Mouse (Mus musculus): Measurements from ENCODE around the gene Nfe2l1. TPM values are rescaled to one million over a fixed set of nuclear protein-coding genes. Genes with fewer than 3 reads are reported as not detected.
"Not testable (repeated sequence)": the region's sequence is repeated elsewhere in the genome, so short reads cannot be mapped to it uniquely, and the experiment has no call there.

Nfe2l1 gene
- polyA plus RNA-seq, 1 experiment from 2014 or later: 59.6 TPM

DNA sequence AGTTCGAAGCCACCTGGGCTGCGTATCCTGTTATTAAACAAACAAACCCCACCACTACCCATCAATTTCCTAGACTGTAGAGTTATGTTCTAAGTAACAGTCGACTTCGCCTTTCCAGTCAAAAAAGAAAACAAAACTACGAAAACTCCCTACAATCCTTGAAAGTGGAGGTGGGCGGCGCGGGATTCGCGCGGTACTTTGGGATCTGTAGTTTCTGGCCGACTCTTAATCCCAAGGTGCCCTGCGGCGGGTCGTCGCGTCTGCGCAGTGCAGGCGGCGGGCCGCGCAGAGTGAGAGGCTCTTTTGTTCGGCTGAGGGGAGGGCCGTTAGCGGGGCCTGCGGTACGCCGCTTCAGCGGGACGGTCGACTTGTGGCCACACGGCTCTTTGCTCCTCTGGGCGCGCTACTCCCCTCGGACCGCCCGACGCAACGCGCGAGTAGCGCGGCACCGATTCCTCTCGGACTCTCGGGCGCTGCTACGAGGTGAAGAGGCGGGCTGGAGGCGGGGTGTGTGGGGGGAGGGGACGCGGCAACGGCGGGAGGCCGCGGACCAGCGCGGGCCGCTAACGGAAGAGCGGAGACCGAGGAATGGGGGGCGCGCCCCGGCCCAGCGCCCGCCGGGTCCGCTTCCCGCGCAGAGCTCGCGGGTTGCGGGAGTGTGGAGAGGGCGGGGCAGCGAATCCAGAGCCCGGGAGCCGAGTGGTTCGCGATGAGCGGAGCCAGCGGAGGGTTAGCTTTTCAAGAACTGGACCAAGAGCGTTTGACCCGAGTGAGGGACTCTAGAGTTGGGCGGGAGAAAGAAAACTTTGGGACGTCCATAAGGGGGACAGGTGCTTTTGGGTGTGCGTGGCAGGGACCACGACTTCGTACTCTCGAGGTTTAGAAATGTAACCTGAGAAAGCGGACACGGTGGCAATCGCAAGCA, 40.6 kb downstream of the Nfe2l1 start, which contains the start of gene Cbx1:
TSS of gene Cbx1 (plus strand) at position 257 of the 925 bp plus-strand sequence.
- Histone ChIP-seq H3K9ac (replicated peaks) (peak within 1 kb of the TSS; percentile 89), H3K4me1 (peaks cover 48% of the 10 kb centered on the region), H3K36me3 (no peaks in the 10 kb centered on the region), H3K27ac (replicated peaks) (peak within 1 kb of the TSS; percentile 97), H3K27me3 (no peaks in the 10 kb centered on the region), H3K4me3 (peak within 1 kb of the TSS; percentile 91), H3K9me3 (no peaks in the 10 kb centered on the region), H3K4me2 (replicated peaks) (peak within 1 kb of the TSS; percentile 66)
- under 1% methylated on average over 90 of the region's 93 CpGs for WGBS
- peak; percentile 99 for ATAC-seq (replicated peaks)

DNA sequence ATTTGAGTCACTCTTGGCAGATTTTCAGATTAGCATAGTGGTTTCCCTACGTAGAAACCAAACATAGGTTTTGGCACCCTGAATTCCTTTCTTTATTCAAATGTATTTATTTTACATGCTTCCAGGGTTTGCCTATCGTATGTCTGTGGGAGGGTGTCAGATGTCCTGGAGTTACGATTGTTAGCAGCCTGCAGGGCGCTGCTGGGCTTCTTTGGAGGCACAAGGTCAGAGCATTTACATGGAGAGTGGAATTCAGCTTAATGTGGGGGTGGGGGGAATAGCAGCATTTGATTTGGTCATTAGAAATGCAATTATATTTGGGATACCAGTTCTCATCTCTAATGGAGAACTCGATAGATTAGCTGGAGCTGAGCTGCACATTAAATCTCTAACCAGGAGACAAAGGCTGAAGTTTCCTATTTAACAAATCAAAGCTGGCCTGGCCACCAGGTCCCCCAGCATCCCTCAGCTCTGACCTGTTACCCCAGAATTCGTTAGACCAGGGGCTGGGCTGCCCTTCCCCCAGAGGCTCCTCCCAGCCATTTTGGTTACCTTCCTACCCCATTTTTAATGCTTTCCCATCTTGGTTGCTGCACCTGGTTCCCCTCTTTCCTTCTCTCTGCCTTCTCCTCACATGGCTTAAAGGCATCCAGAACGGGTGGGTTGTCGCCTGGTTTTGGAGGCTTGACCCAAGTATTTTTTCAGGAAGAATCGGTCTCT, 42.9 kb downstream of the Nfe2l1 start:
- H3K27ac ChIP-seq (replicated peaks): no peak overlapping the region
- H3K9me3 ChIP-seq: no peaks in the 10 kb centered on the region
- no peaks in the 10 kb centered on the region for H3K36me3 ChIP-seq
- H3K4me3 ChIP-seq: no peak overlapping the region
- no peaks in the 10 kb centered on the region for H3K27me3 ChIP-seq
- ATAC-seq (replicated peaks): no peak
- H3K4me1 ChIP-seq: peaks cover 26% of the 10 kb centered on the region
- WGBS: 31% methylated on average over 9 of the region's 9 CpGs
- no peak overlapping the region for H3K9ac ChIP-seq (replicated peaks)
- no peak overlapping the region for H3K4me2 ChIP-seq (replicated peaks)

DNA sequence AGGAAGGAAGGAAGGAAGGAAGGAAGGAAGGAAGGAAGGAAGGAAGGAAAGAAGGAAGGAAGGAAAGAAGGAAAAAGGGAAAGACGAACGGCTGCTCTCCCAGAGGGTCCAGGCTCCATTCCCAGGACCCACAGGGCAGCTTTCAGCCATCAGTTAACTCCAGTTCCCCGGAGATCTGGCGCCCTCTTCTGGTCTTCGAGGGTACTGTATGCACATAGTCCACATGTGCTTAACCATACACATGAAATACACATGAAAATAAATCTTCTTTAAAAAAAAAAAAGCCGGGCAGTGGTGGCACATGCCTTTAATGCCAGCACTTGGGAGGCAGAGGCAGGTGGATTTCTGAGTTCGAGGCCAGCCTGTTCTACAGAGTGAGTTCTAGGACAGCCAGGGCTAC, 44.9 kb downstream of the Nfe2l1 start:
- H3K9me3 ChIP-seq; H3K9ac ChIP-seq (replicated peaks); H3K27ac ChIP-seq (replicated peaks); H3K27me3 ChIP-seq; ATAC-seq (replicated peaks); H3K4me1 ChIP-seq; H3K4me2 ChIP-seq (replicated peaks); H3K36me3 ChIP-seq; H3K4me3 ChIP-seq: not testable (repeated sequence)
- WGBS: 11% methylated on average over 7 of the region's 7 CpGs

DNA sequence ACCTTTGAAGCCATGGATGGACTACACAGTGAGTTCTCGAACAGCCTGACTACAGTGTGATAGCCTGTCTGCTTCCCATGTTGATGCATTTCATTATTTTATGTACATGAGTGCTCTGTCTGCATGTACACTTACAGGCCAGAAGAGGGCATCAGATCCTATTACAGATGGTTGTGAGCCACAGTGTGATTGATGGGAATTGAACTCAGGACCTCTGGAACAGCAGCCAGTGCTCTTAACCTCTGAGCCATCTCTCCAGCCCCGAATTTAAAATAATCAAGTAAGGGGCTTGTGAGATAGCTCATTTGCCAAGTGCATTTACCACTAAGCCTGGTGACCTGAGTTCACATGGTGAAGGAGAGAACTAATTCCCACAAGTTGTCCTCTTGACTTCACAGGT, 48.3 kb downstream of the Nfe2l1 start:
- Histone ChIP-seq H3K4me2 (replicated peaks) (no peak overlapping the region), H3K9me3 (no peaks in the 10 kb centered on the region), H3K27ac (replicated peaks) (no peak overlapping the region), H3K36me3 (no peaks in the 10 kb centered on the region), H3K4me1 (peaks cover 12% of the 10 kb centered on the region), H3K9ac (replicated peaks) (no peak overlapping the region), H3K27me3 (no peaks in the 10 kb centered on the region), H3K4me3 (no peak overlapping the region)
- 78% methylated on average over 2 of the region's 2 CpGs for WGBS
- ATAC-seq (replicated peaks): no peak

DNA sequence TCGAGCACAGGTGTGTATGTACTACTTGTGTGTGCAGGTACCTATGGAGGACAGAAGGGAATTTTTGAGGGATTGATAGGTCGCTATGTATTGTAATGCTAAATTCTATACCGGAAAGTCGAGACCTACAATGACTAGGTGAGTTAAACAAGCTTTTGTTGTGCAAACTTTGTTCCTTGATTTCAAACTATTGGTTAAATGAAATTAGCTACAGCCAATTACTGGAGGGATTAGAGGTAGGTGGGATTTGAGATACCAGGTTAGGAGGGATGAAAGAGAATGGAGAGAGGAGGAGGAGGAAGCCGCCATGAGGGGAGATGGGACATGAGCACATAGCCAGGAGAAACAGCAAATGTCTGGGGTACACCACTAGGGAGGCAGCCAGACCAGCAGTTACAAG, 49.5 kb downstream of the Nfe2l1 start:
- Histone ChIP-seq H3K4me1 (peaks cover 23% of the 10 kb centered on the region), H3K9ac (replicated peaks) (no peak overlapping the region), H3K4me2 (replicated peaks) (no peak overlapping the region), H3K4me3 (no peak overlapping the region), H3K27me3 (no peaks in the 10 kb centered on the region), H3K36me3 (no peaks in the 10 kb centered on the region), H3K9me3 (no peaks in the 10 kb centered on the region), H3K27ac (replicated peaks) (no peak overlapping the region)
- 71% methylated on average over 5 of the region's 5 CpGs for WGBS
- no peak for ATAC-seq (replicated peaks)

DNA sequence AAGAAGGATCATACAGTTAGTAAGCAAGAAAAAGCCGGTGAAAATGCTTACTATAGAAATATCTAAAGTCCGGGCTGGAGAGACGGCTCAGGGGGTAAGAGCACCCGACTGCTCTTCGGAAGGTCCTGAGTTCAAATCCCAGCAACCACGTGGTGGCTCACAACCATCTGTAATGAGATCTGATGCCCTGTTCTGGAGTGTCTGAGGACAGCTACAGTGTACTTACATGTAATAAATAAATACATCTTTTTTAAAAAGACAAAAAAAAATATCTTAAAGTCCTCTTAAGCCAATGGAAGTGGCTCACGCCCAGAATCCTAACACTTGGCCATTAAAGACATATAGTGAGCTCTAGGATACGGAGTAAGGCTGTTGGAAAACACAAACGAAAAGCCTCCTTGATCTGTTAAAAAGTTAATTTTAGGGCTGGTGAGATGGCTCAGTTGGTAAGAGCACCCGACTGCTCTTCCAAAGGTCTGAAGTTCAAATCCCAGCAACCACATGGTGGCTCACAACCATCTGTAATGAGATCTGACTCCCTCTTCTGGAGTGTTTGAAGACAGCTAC, 51.6 kb downstream of the Nfe2l1 start:
- WGBS: 71% methylated on average over 10 of the region's 10 CpGs
- peak overlapping the region; percentile 73 for H3K4me3 ChIP-seq
- peak overlapping the region; percentile 78 for H3K27ac ChIP-seq (replicated peaks)
- H3K4me1 ChIP-seq: peaks cover 31% of the 10 kb centered on the region
- not testable (repeated sequence) for ATAC-seq (replicated peaks); H3K27me3 ChIP-seq; H3K9me3 ChIP-seq; H3K36me3 ChIP-seq
- peak overlapping the region; percentile 69 for H3K9ac ChIP-seq (replicated peaks)
- peak overlapping the region; percentile 82 for H3K4me2 ChIP-seq (replicated peaks)

DNA sequence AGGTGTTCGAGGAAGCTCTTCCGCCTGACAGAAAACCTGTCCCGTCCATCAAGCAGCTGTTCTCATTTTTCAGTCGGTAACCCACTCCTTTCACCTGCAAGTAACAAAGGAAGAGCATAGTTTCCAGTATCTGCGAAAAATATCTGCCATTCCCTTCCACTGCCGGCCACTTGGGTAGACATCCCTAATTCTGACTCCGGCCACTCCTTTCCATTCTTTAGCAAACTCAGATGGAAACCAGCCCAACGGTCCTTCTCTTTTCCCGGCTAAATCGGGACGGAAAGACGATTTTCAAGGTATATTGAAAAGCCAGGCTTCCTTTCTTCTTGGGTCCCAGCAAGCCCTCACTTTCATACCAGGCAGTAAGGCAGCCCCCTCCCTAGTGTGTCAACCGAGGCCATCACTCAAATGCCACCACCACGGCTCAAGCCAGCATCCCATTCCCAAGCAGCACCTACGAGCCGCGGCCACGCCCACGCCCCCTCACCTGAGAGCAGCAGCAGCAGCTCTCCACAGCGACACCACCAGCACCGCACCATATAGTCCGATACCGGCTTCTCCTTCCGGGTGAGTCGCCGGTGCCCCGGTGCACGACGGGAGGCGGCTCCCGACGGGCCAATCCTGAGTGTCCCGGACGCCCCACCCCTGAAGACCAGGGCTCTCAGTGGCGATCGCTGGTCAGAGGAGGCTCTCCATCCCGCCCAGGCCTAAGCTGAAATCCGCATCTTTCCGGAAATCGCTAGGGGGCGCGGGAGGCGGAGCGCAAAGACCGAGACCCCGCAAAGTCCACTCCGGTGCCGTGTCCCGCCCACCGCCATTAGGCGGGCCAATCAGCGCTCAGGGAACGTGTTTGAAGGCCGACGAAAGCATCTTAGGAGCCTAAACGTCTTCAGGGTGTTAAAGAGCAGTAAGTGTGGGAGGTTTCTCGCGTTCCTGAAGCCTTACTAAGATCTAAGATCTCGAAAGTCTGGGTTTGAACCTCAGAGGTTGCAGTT, 52.5 kb downstream of the Nfe2l1 start, which contains the start of gene Snx11:
TSS of gene Snx11 (minus strand) at position 592 of the 995 bp plus-strand sequence.
- peak; percentile 99 for ATAC-seq (replicated peaks)

DNA sequence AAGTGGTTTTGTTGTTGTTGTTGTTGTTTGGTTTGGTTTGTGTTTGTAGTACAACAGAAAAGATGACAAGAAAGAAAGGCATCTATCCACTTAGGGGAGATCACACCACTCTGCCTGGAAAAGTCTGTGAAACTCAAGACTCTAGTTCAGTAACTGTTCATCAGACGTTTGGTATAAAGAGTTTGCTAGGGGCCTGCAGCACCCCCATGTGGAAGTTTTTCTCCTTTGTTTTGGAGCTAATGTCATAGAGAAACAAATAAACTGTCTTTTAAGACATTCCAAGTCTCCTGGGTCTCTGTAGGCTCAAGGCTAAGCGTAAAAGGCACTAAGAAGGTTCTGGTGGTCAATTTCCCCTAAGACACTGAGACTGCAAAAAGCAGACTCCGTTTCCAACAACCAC, 53.7 kb downstream of the Nfe2l1 start:
- WGBS: 48% methylated on average over 3 of the region's 3 CpGs
- H3K4me3 ChIP-seq: peak overlapping the region; percentile 73
- no peaks in the 10 kb centered on the region for H3K27me3 ChIP-seq
- H3K4me1 ChIP-seq: peaks cover 31% of the 10 kb centered on the region
- no peak for ATAC-seq (replicated peaks)
- H3K36me3 ChIP-seq: peaks cover 27% of the 10 kb centered on the region
- no peak overlapping the region for H3K27ac ChIP-seq (replicated peaks)
- H3K9me3 ChIP-seq: no peaks in the 10 kb centered on the region
- H3K9ac ChIP-seq (replicated peaks): peak overlapping the region; percentile 69; the same call in 1 of the 2 replicates
- peak overlapping the region; percentile 82 for H3K4me2 ChIP-seq (replicated peaks)

More for the DNA sequence above, 52.5 kb downstream of the Nfe2l1 start, which contains the start of gene Snx11:
- Histone ChIP-seq H3K36me3 (peaks cover 15% of the 10 kb centered on the region), H3K27ac (replicated peaks) (peak within 1 kb of the TSS; percentile 78), H3K4me3 (peak within 1 kb of the TSS; percentile 73), H3K4me1 (peaks cover 31% of the 10 kb centered on the region), H3K27me3 (no peaks in the 10 kb centered on the region), H3K9me3 (no peaks in the 10 kb centered on the region), H3K4me2 (replicated peaks) (peak within 1 kb of the TSS; percentile 82), H3K9ac (replicated peaks) (peak within 1 kb of the TSS; percentile 69)
- WGBS: 1% methylated on average over 59 of the region's 59 CpGs

DNA sequence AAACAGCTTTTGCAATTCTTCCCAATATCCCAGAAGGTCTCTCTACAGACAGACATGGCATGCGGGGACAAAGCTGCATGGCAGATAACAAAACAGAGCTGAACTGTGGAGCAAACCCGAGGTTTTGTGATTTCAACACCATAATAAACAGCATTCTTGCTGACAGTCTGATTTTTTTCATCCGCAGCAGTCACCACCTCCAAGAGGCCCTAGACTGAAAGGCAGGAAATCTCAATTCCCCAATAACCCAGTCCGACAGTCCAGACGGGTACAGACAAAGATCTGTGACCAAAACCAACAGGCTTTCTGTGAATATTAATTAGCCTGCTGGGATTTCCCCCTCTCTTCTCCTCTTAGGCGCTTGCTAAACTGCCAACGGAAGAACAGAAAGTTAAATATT, 54.1 kb downstream of the Nfe2l1 start:
- Histone ChIP-seq H3K4me2 (replicated peaks) (no peak overlapping the region), H3K4me3 (0 out of 2 replicates have a peak overlapping the region, but pooled peaks have one; percentile 73), H3K4me1 (peaks cover 31% of the 10 kb centered on the region), H3K27ac (replicated peaks) (no peak overlapping the region), H3K36me3 (peaks cover 31% of the 10 kb centered on the region), H3K9me3 (no peaks in the 10 kb centered on the region), H3K27me3 (no peaks in the 10 kb centered on the region), H3K9ac (replicated peaks) (no peak overlapping the region)
- 64% methylated on average over 7 of the region's 7 CpGs for WGBS
- no peak for ATAC-seq (replicated peaks)

DNA sequence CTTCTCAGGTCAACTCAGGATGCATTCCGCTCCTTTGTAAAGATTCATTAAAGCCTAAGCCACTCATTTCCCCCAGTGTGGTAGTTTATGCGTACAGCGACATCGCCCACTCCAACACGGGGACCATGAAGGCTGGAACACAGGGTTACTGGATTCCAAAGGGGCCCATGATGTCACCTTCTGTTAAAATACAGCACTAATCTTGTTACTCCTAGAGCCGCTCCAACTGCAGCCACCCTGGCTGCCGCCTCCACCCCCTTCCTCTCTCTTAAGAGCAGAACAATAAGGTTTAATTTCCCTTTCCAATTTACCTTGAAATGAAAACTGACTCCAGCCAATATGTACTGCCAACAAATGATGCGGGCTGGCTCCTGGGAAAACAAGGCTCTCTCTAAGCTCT, 54.7 kb downstream of the Nfe2l1 start:
- Histone ChIP-seq H3K4me2 (replicated peaks) (no peak overlapping the region), H3K36me3 (peaks cover 37% of the 10 kb centered on the region), H3K4me3 (no peak overlapping the region), H3K9ac (replicated peaks) (no peak overlapping the region), H3K27me3 (no peaks in the 10 kb centered on the region), H3K4me1 (peaks cover 31% of the 10 kb centered on the region), H3K9me3 (no peaks in the 10 kb centered on the region), H3K27ac (replicated peaks) (no peak overlapping the region)
- ATAC-seq (replicated peaks): no peak
- 70% methylated on average over 8 of the region's 8 CpGs for WGBS

DNA sequence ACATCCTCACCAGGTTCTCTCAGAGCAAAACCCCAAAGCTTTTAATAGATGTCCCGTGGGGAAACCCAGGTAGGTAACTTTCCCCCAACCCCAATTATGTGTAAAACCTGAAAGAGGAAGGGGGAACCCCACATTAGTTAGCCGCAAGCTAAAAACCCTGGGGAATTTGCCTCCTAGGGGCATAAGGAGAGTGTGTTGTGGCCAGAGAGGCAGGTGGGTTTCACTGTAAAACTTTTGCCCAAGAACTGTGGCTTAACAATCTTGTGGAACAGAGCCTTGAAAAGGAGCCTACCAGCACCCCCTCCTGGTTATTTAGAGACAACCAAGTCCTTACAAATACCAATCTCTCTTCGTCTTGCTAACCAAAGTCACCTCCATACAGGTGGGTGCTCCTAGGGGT, 55.2 kb downstream of the Nfe2l1 start:
- Histone ChIP-seq H3K27ac (replicated peaks) (no peak overlapping the region), H3K4me2 (replicated peaks) (no peak overlapping the region), H3K4me3 (no peak overlapping the region)

More for the DNA sequence above, 55.2 kb downstream of the Nfe2l1 start:
- Histone ChIP-seq H3K9me3 (no peaks in the 10 kb centered on the region), H3K4me1 (peaks cover 31% of the 10 kb centered on the region), H3K9ac (replicated peaks) (no peak overlapping the region), H3K36me3 (peaks cover 39% of the 10 kb centered on the region), H3K27me3 (no peaks in the 10 kb centered on the region)
- 83% methylated on average over 3 of the region's 3 CpGs for WGBS
- no peak for ATAC-seq (replicated peaks)
